Mouse (Mus musculus): Measurements from ENCODE around the gene Aldh4a1. TPM values are rescaled to one million over a fixed set of nuclear protein-coding genes. Genes with fewer than 3 reads are reported as not detected.
A peak's percentile ranks its signal among the peaks of the same experiment; 100 is the strongest.

Aldh4a1 gene
- total RNA-seq, 2 experiments from 2014 or later: 58.2 to 75.6 TPM

- intact Hi-C loops (cut with DNase I): no loop called here
- peak overlapping the region; percentile 79 for H3K27ac ChIP-seq
Observed at GRCm38 (mm10) chr4:139594062-139594461, 28.6 kb upstream of the Aldh4a1 start.

DNA sequence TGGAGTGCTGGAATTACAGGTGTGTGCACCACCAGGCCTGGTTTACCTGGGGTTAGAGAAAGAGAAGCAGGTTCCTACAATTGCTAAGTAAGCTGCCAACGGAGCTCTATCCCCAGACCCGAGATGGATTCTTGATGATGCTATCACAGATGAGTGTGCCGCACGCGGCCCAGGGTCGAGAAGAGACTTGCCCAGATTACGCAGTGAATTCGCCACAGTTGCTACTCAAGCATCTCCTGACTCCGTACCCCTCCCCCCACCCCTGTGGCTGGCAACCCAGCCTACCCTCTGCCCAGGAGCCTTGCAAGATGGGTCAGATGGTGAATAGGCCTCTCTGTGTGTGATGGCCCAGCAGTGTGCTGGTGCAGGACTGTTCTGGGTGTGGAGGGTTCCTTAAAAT is 26.0 kb upstream of the Aldh4a1 start:
- Histone ChIP-seq H3K27ac (peak overlapping the region; percentile 82), H3K4me3 (no peak overlapping the region)
- no peak for DNase-seq
- intact Hi-C loops (cut with DNase I): no loop called here
- TF ChIP-seq CTCF (IDR thresholded peaks at IDR 0.05): no peak

More at GRCm38 (mm10) chr4:139594062-139594461, 28.6 kb upstream of the Aldh4a1 start:
- DNase-seq: no peak
- peak; percentile 52 for TF ChIP-seq CTCF (IDR thresholded peaks at IDR 0.05)
- H3K4me3 ChIP-seq: peak overlapping the region; percentile 30; the same call in 1 of the 2 replicates

DNA sequence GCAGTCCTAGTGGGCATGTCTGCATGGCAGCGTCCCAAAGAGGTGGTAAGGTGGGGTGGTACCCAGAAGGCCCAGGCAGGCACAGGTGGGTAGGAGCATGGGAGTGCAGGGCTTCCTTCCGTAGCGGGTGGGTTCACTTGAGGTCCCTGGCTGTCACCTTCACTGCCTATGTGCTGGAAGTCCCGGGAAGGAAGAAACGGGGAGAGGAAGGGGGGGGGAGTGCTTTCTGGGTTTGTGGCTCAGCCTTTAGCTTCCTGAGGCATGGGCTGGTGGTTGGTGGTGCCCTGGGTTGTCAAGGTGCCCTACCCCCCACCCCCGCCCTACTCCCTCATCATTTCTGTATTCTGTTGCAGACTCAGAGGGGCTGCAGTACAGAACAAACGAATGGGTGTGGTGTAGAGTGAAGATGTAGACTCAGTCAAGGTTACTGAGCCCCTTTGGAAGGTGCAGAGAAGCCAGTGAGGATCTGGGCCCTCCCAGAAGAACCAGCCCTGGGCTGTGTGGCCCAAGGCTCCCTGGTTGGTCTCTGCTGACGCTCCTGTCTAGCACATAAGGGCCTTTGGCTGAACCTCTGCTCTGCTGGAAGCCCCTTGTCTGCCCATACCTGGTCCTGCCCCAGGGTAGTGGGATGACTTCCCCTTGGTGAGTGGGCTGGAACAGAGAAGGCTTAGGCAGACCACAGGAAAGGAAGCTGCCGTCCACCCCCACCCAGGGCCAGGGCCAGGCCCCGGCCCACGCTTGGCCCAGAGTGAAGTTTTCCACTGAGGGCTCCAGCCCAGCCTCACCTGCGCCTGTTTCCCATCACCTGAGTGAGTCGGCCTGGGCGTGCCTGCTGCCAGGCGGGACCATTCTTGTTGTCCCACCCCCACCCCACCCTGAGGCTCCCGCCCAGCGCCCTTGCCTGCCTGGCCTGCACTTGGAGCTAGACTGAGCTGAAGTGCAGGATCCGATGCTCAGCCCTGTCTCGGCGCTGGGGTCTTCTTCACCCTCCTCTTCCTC is 25.1 kb upstream of the Aldh4a1 start:
- TF ChIP-seq CTCF (IDR thresholded peaks at IDR 0.05): no peak
- intact Hi-C loops (cut with DNase I): no loop called here
- Histone ChIP-seq H3K27ac (peak overlapping the region; percentile 82), H3K4me3 (peak overlapping the region; percentile 65)
- no peak for DNase-seq

DNA sequence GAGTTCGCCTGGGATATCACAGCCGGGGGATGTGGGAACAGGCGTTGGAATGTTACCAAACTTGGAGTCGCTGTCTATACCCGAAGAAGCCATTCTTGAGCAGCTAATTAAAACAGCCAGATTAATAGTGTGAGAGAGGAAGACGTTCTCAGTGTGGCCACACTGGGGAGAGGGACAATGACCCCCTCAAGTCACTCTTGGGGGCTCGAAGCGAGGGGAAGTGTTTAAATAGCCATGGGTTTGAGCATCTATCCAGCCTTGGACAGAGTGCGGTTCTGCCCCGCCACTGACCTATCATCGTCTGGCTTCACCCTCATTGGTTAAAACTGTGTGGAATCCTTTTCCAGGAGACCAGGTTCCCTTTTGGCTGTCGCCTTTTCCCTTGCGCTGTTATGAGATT is 24.3 kb upstream of the Aldh4a1 start:
- Histone ChIP-seq H3K27ac (peak overlapping the region; percentile 82), H3K4me3 (peak overlapping the region; percentile 65)
- intact Hi-C loops (cut with DNase I): no loop called here
- no peak for DNase-seq
- no peak for TF ChIP-seq CTCF (IDR thresholded peaks at IDR 0.05)

- peak; percentile 88 for DNase-seq
- intact Hi-C loops (cut with DNase I): no loop called here
- H3K4me3 ChIP-seq: peak overlapping the region; percentile 65
- H3K27ac ChIP-seq: peak overlapping the region; percentile 82
- 0 out of 2 replicates have a peak, but pooled peaks have one; percentile 3 for TF ChIP-seq CTCF (IDR thresholded peaks at IDR 0.05)
Observed at GRCm38 (mm10) chr4:139598950-139599518, 23.6 kb upstream of the Aldh4a1 start.

DNA sequence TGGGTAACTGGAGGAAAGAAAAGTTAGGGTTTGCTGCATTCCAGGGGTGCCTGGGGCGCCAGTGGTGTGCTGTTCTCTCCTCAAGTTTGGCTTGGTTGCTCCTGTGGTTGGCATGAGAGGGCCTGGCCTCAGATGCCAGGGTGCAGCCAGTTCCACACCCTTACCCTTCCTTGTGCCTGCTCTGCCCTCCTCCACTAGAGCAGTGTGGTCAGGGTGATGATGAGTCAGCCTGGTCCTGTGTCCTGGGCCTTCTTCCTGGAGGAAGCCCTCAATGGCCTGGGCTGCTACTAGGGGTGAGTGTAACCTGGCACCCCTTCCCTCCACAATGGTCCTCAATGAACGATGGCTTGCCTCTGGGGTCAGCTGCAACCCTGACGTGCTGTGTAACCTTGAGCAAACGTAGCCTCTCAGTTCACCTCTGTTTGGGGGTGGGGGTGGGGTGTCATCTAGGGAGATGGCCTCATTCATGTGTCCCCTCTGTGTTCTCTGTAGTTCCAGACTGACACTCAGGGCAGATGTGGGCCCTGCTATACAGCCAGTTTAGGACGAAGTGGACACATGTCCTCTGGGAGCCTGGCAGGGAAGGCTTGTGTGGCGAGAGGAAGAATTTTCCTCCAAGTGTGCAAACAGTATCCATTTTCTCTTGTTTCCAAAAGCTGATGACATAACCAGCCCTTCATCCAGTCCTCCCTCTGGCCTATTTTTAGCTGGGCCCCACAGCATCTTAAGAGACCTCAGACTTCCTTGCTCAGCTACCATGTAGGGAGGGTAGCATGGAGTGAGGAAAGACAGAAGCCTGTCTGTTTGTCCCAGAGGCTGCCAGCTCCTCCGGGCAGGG is 20.9 kb upstream of the Aldh4a1 start:
- DNase-seq: no peak
- no peak for TF ChIP-seq CTCF (IDR thresholded peaks at IDR 0.05)
- H3K27ac ChIP-seq: peak overlapping the region; percentile 82
- intact Hi-C loops (cut with DNase I): no loop called here
- H3K4me3 ChIP-seq: peak overlapping the region; percentile 33

GRCm38 (mm10) chr4:139602357-139603244 is 20.1 kb upstream of the Aldh4a1 start, which contains the start of gene Gm21969:
Gm21969 (plus strand) TSS chr4:139603186.
- H3K27ac ChIP-seq: peak within 1 kb of the TSS; percentile 82
- peak within 1 kb of the TSS; percentile 33 for H3K4me3 ChIP-seq
- intact Hi-C loops (cut with DNase I): no loop called here
- peak; percentile 93 for TF ChIP-seq CTCF (IDR thresholded peaks at IDR 0.05)
- DNase-seq: peak; percentile 59

GRCm38 (mm10) chr4:139605216-139605615 is 17.4 kb upstream of the Aldh4a1 start:
- DNase-seq: no peak
- H3K27ac ChIP-seq: no peak overlapping the region
- TF ChIP-seq CTCF (IDR thresholded peaks at IDR 0.05): no peak
- H3K4me3 ChIP-seq: no peak overlapping the region
- intact Hi-C loops (cut with DNase I): no loop called here

DNA sequence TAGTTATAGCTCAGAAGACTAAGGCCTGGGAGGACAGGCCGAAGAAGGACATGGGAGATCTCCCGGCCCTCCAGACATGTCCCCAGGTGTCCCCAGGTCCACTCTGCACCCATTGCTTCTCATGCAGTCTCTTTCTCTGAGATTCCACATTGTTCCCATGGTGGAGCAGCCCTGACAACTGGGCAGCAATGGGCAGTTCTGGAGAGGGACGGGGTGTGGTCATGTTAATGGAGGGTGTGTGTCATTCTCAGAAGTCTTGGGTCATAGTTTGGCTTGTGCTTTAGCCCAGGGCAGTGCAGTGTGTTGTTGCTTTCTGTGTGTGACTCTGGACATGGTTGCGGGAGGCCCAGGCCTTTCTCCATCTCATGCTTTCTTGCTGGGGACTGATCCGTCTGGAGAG is 15.9 kb upstream of the Aldh4a1 start:
- no peak for DNase-seq

DNA sequence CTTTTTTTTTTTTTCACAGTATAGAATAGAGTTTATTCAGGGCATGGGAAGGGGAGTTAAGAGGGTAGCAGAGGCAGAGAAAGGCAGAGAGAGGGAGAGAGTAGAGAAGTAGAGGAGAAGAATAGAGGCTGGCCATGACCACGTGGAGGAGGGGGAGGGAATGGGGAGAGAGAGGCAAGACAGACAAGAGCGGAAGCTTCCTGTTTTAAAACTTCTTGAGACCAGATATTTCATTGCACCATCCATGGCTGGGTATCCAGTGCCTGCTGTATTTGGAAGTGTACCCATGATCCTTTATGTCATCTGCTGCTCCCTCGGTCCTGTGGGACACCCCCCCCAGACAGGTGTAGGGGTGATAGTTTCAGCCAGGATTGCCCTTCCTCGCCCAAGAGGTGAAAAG is 13.7 kb upstream of the Aldh4a1 start:
- H3K27ac ChIP-seq: no peak overlapping the region
- no peak for TF ChIP-seq CTCF (IDR thresholded peaks at IDR 0.05)
- H3K4me3 ChIP-seq: no peak overlapping the region
- no peak for DNase-seq
- intact Hi-C loops (cut with DNase I): no loop called here

More for the DNA sequence above, 15.9 kb upstream of the Aldh4a1 start:
- intact Hi-C loops (cut with DNase I): no loop called here
- Histone ChIP-seq H3K4me3 (no peak overlapping the region), H3K27ac (peak overlapping the region; percentile 31)
- no peak for TF ChIP-seq CTCF (IDR thresholded peaks at IDR 0.05)

DNA sequence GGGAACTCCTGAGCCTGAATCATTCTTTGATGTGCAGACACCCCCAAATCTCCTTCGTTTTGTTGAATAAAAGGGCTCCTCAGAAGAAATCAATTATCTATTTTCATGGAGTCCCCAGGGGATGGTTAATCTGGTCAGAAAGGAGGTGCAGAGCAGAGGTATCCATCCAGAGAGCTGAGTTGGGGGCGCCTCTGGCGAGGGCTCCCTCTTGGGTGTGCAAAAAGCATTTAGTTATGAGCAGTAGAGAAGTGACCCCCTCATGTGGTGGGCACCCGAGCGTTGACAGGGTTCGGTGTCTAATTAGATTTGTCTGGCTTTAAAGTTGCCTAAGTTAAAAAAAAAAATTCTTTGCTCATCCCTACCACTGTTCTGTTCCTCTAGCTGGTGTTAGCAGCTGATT is 11.7 kb upstream of the Aldh4a1 start:
- intact Hi-C loops (cut with DNase I): loop anchor here (2.0 kb wide), 2 partner anchors 26 to 140 kb away; no protein-coding TSS in a partner anchor
- no peak for TF ChIP-seq CTCF (IDR thresholded peaks at IDR 0.05)
- Histone ChIP-seq H3K4me3 (no peak overlapping the region), H3K27ac (peak overlapping the region; percentile 69)
- no peak for DNase-seq

Data from gastrocnemius, adult 2 months (tissue).